Mouse (Mus musculus): Measurements from ENCODE around the gene Olfr684.

Olfr684 gene

GRCm38 (mm10) chr7:105163553-105163952, at the start of gene Olfr684:
Gene Olfr684 (minus strand): TSS chr7:105163653.
- no peak for DNase-seq

- no peak for DNase-seq
Measured at GRCm38 (mm10) chr7:105207385-105207784, 43.9 kb upstream of the Olfr684 start, which contains the start of gene Olfr686. Gene Olfr686 (minus strand): TSS chr7:105207485.

- DNase-seq, result no peak
Measured at GRCm38 (mm10) chr7:105185912-105186311, 22.5 kb upstream of the Olfr684 start, which contains the start of gene Olfr685. Gene Olfr685 (minus strand): TSS chr7:105186012.

- DNase-seq, result no peak
Measured at GRCm38 (mm10) chr7:105170773-105171172, 7.3 kb upstream of the Olfr684 start.

GRCm38 (mm10) chr7:105146912-105147311, 16.5 kb downstream of the Olfr684 start, which contains the start of gene Olfr683:
Gene Olfr683 (minus strand): TSS chr7:105147012.
- no peak for DNase-seq

- no peak for DNase-seq
Measured at GRCm38 (mm10) chr7:105141275-105141674, 22.2 kb downstream of the Olfr684 start.

GRCm38 (mm10) chr7:105116536-105116935, 46.9 kb downstream of the Olfr684 start, which contains the start of gene Olfr681:
Gene Olfr681 (plus strand): TSS chr7:105116836.
- DNase-seq, result no peak

Data from lung, adult 18-20 months (tissue).